Mouse (Mus musculus): ENCODE measurements around the gene Fkbp5. TPM values are rescaled to one million over a fixed set of nuclear protein-coding genes. Genes with fewer than 3 reads are reported as not detected.

Gene Fkbp5
- polyA plus RNA-seq, 1 experiment from 2014 or later: 16.2 TPM

DNA sequence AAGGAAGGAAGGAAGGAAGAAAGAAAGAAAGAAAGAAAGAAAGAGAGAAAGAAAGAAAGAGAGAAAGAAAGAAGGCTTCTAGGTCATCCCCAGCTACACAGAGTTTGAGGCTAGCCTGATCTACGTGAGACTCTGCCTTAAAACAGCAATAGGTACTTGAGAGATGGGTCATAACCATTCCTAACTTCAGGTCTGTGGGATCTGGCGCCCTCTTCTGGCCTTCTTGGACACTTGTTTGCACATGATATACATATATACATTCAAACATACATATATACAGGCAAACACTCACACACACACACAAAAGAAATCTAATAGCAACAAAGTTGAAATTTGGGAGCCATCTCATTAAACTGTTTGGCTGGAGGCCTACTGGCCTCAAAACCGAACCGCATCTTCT, 133.0 kb downstream of the Fkbp5 start:
- Histone ChIP-seq H3K4me3 (replicated peaks; ENCODE audit: low read depth, low read length) (no peak overlapping the region), H3K4me1 (replicated peaks; ENCODE audit: insufficient read depth, low read length) (no peaks in the 10 kb centered on the region), H3K36me3 (ENCODE audit: insufficient read depth, low read length) (no peaks in the 10 kb centered on the region), H3K4me2 (ENCODE audit: low read length) (no peak overlapping the region), H3K27ac (no peak overlapping the region), H3K9me3 (replicated peaks; ENCODE audit: low read length) (no peaks in the 10 kb centered on the region), H3K9ac (ENCODE audit: low read depth, low read length) (no peak overlapping the region), H3K27me3 (ENCODE audit: insufficient read depth, low read length) (no peaks in the 10 kb centered on the region)
- DNase-seq (ENCODE audit: low spot score): peak; percentile 29
- 67% methylated on average over 4 of the region's 4 CpGs for WGBS
- ATAC-seq (replicated peaks; ENCODE audit: low FRiP score, low read depth): no peak
- TF ChIP-seq CTCF (IDR thresholded peaks at IDR 0.05; ENCODE audit: low read depth): peak; percentile 60

DNA sequence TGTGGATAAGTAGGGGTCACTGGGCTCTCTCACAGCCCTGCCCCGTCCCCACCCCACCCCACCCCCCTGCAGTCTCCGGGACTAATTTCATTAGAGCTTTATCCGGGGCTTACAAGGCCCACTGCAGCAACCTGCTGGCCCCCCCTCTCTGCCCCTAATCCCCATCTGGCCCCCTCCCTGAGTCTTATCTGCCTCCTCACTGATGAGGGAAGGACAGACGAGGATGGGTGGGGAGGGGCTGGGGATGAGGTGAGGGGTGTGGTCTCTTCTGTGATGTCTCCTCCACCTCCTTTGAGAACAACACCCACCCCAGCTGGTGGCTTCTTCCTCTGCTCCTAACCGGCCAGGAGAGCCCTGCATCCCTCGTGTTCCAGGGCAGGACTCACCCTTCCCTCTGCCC, 137.1 kb downstream of the Fkbp5 start:
- DNase-seq (ENCODE audit: low spot score): no peak
- 0 out of 2 replicates have a peak, but pooled peaks have one; percentile 5 for ATAC-seq (replicated peaks; ENCODE audit: low FRiP score, low read depth)
- no peak overlapping the region for H3K9ac ChIP-seq (ENCODE audit: low read depth, low read length)
- WGBS: 12% methylated on average over 6 of the region's 6 CpGs
- H3K9me3 ChIP-seq (replicated peaks; ENCODE audit: low read length): no peaks in the 10 kb centered on the region
- no peak for TF ChIP-seq CTCF (IDR thresholded peaks at IDR 0.05; ENCODE audit: low read depth)
- H3K4me1 ChIP-seq (replicated peaks; ENCODE audit: insufficient read depth, low read length): no peaks in the 10 kb centered on the region
- H3K27me3 ChIP-seq (ENCODE audit: insufficient read depth, low read length): peaks cover 3% of the 10 kb centered on the region; the same call in 1 of the 2 replicates
- H3K4me3 ChIP-seq (replicated peaks; ENCODE audit: low read depth, low read length): no peak overlapping the region
- H3K36me3 ChIP-seq (ENCODE audit: insufficient read depth, low read length): no peaks in the 10 kb centered on the region
- H3K27ac ChIP-seq: no peak overlapping the region
- no peak overlapping the region for H3K4me2 ChIP-seq (ENCODE audit: low read length)

GRCm38 (mm10) chr17:28375592-28376061, 141.7 kb downstream of the Fkbp5 start:
- Histone ChIP-seq H3K27ac (no peak overlapping the region), H3K9ac (ENCODE audit: low read depth, low read length) (no peak overlapping the region), H3K4me1 (replicated peaks; ENCODE audit: insufficient read depth, low read length) (peaks cover 4% of the 10 kb centered on the region), H3K4me3 (replicated peaks; ENCODE audit: low read depth, low read length) (no peak overlapping the region), H3K36me3 (ENCODE audit: insufficient read depth, low read length) (no peaks in the 10 kb centered on the region), H3K27me3 (ENCODE audit: insufficient read depth, low read length) (peaks cover 3% of the 10 kb centered on the region; the same call in 1 of the 2 replicates), H3K4me2 (ENCODE audit: low read length) (peak overlapping the region; percentile 10; the same call in 1 of the 2 replicates), H3K9me3 (replicated peaks; ENCODE audit: low read length) (no peaks in the 10 kb centered on the region)
- DNase-seq (ENCODE audit: low spot score) (no peak), ATAC-seq (replicated peaks; ENCODE audit: low FRiP score, low read depth) (no peak)
- no peak for TF ChIP-seq CTCF (IDR thresholded peaks at IDR 0.05; ENCODE audit: low read depth)
- 9% methylated on average over 17 of the region's 17 CpGs for WGBS

DNA sequence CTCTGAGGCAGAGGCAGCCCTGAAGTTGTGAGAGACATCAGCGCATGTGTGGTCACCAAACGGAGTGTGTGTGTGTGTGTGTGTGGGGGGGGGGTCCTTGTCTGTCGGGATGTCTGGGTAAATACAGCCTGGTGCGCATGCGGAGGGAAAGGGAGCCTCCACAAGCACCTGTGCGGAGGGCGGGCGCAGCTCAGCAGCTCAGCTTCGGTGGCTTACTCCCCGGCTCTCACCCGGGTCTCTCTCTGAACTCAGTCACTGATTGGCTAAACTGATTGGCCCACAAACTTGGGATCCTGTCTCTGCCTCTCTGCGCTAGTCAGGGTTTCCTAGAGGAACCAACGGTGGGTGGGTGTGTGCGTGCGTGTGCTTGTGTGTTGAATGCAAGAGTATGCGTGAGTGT, 142.8 kb downstream of the Fkbp5 start:
- H3K9ac ChIP-seq (ENCODE audit: low read depth, low read length): no peak overlapping the region
- peak overlapping the region; percentile 10; the same call in 1 of the 2 replicates for H3K4me2 ChIP-seq (ENCODE audit: low read length)
- WGBS: 15% methylated on average over 15 of the region's 16 CpGs
- peaks cover 3% of the 10 kb centered on the region; the same call in 1 of the 2 replicates for H3K27me3 ChIP-seq (ENCODE audit: insufficient read depth, low read length)
- H3K27ac ChIP-seq: no peak overlapping the region
- H3K9me3 ChIP-seq (replicated peaks; ENCODE audit: low read length): no peaks in the 10 kb centered on the region
- ATAC-seq (replicated peaks; ENCODE audit: low FRiP score, low read depth): no peak
- H3K36me3 ChIP-seq (ENCODE audit: insufficient read depth, low read length): no peaks in the 10 kb centered on the region
- H3K4me3 ChIP-seq (replicated peaks; ENCODE audit: low read depth, low read length): no peak overlapping the region
- H3K4me1 ChIP-seq (replicated peaks; ENCODE audit: insufficient read depth, low read length): peaks cover 4% of the 10 kb centered on the region
- no peak for DNase-seq (ENCODE audit: low spot score)
- TF ChIP-seq CTCF (IDR thresholded peaks at IDR 0.05; ENCODE audit: low read depth): no peak

- peaks cover 4% of the 10 kb centered on the region for H3K4me1 ChIP-seq (replicated peaks; ENCODE audit: insufficient read depth, low read length)
- 20% methylated on average over 10 of the region's 10 CpGs for WGBS
- no peaks in the 10 kb centered on the region for H3K9me3 ChIP-seq (replicated peaks; ENCODE audit: low read length)
- DNase-seq (ENCODE audit: low spot score) (peak; percentile 67), ATAC-seq (replicated peaks; ENCODE audit: low FRiP score, low read depth) (peak; percentile 53)
- H3K27ac ChIP-seq: no peak overlapping the region
- H3K27me3 ChIP-seq (ENCODE audit: insufficient read depth, low read length): peaks cover 3% of the 10 kb centered on the region; the same call in 1 of the 2 replicates
- peak; percentile 87 for TF ChIP-seq CTCF (IDR thresholded peaks at IDR 0.05; ENCODE audit: low read depth)
- H3K4me3 ChIP-seq (replicated peaks; ENCODE audit: low read depth, low read length): no peak overlapping the region
- H3K4me2 ChIP-seq (ENCODE audit: low read length): no peak overlapping the region
- no peaks in the 10 kb centered on the region for H3K36me3 ChIP-seq (ENCODE audit: insufficient read depth, low read length)
- H3K9ac ChIP-seq (ENCODE audit: low read depth, low read length): no peak overlapping the region
Observed at GRCm38 (mm10) chr17:28373821-28374220, 143.5 kb downstream of the Fkbp5 start.

DNA sequence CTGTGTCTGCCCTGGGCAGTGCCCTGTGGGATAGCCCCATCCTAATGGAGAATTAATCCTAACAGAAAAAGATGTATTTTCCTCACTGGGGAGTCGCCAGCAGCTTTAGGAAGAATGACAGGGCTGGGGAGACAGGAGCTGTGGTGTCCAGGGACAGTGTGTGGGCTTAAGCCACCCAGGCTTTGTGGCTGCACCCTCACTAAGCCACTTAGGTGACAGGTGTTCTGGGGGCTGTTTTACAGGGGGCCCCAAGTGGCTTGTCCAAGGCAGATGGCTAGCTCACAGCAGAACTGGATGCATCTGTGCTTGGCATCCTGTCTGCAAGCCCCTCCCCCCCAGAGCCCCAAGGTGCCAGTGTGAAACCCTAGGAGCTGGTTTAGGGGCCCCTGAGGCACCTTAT, 145.4 kb downstream of the Fkbp5 start:
- WGBS: 74% methylated on average over 1 of the region's 1 CpGs

DNA sequence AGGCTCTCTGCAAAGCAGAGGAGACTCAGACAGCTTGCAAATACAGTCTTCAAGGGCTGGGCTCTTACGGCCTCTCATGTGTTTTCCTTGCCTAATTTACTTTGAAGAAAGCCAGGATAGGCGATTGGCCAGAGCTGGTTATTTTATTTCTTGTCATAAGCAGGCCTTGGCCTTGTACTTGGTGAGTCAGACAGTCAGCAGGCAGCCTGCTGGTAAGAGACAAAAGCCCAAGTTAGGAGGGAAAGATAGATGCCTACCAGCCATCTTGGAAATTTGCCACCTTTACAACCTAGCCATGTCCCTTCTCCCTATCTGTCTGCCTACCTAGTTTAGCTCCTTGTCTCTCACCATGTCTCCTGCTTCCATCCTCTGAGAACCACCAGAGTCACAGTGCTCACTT, 146.0 kb downstream of the Fkbp5 start:
- peaks cover 3% of the 10 kb centered on the region; the same call in 1 of the 2 replicates for H3K27me3 ChIP-seq (ENCODE audit: insufficient read depth, low read length)
- no peak overlapping the region for H3K27ac ChIP-seq
- H3K4me1 ChIP-seq (replicated peaks; ENCODE audit: insufficient read depth, low read length): peaks cover 4% of the 10 kb centered on the region
- no peak overlapping the region for H3K4me3 ChIP-seq (replicated peaks; ENCODE audit: low read depth, low read length)
- no peak for DNase-seq (ENCODE audit: low spot score)
- no peaks in the 10 kb centered on the region for H3K9me3 ChIP-seq (replicated peaks; ENCODE audit: low read length)
- no peak for ATAC-seq (replicated peaks; ENCODE audit: low FRiP score, low read depth)
- H3K4me2 ChIP-seq (ENCODE audit: low read length): no peak overlapping the region
- no peak overlapping the region for H3K9ac ChIP-seq (ENCODE audit: low read depth, low read length)
- no peak for TF ChIP-seq CTCF (IDR thresholded peaks at IDR 0.05; ENCODE audit: low read depth)
- 80% methylated on average over 2 of the region's 2 CpGs for WGBS
- H3K36me3 ChIP-seq (ENCODE audit: insufficient read depth, low read length): no peaks in the 10 kb centered on the region

More for the DNA sequence above, 145.4 kb downstream of the Fkbp5 start:
- H3K4me3 ChIP-seq (replicated peaks; ENCODE audit: low read depth, low read length): no peak overlapping the region
- ATAC-seq (replicated peaks; ENCODE audit: low FRiP score, low read depth) (no peak), DNase-seq (ENCODE audit: low spot score) (no peak)
- peaks cover 4% of the 10 kb centered on the region for H3K4me1 ChIP-seq (replicated peaks; ENCODE audit: insufficient read depth, low read length)
- no peak overlapping the region for H3K27ac ChIP-seq
- H3K9me3 ChIP-seq (replicated peaks; ENCODE audit: low read length): no peaks in the 10 kb centered on the region
- no peak overlapping the region for H3K9ac ChIP-seq (ENCODE audit: low read depth, low read length)
- no peak for TF ChIP-seq CTCF (IDR thresholded peaks at IDR 0.05; ENCODE audit: low read depth)
- H3K27me3 ChIP-seq (ENCODE audit: insufficient read depth, low read length): peaks cover 3% of the 10 kb centered on the region; the same call in 1 of the 2 replicates
- no peaks in the 10 kb centered on the region for H3K36me3 ChIP-seq (ENCODE audit: insufficient read depth, low read length)
- H3K4me2 ChIP-seq (ENCODE audit: low read length): no peak overlapping the region

Measured in kidney, postnatal 0 days (tissue).